ENCODE assay signal across 8 mouse cellular contexts in genomic region chr9:31542909-31543690, GRCm38 (mm10).
A peak's percentile ranks its signal among the peaks of the same experiment; 100 is the strongest.
DNase-seq lines count a peak whose midpoint lies in the region; ATAC-seq lines count a peak whose summit lies in the region.

No protein-coding gene starts in this region.

- peak; percentile 56 for ATAC-seq in inflammation-experienced regulatory T-cells, adult 6 months
- peak; percentile 96 for ATAC-seq in megakaryocyte-erythroid progenitor cell, adult 5-6 weeks (replicated peaks; ENCODE audit: low FRiP score, low TSS enrichment, poor library complexity, severe bottlenecking)

- DNase-seq in WW6 (ENCODE audit: low read depth, low spot score) = peak; percentile 74
- peak; percentile 34 for DNase-seq in cerebellum, adult 9-11 months
- DNase-seq in frontal cortex, postnatal 14 days (ENCODE audit: low spot score in 2 of 2) = peak; percentile 51 to 78
- peak; percentile 36 to 76 for DNase-seq in left cerebral cortex, adult 8-10 months (ENCODE audit: low spot score in 2 of 2)
- DNase-seq in skeletal muscle tissue, adult 2 months (ENCODE audit: low read depth, low spot score) = peak; percentile 40
- peak; percentile 81 for DNase-seq in yolk sac, embryonic 10.5 days (ENCODE audit: low spot score)

Comparison
In these comparisons a context has a peak if more than half of its experiments do, and no peak if none do; other contexts are left out.
1. Peak in every context shown above with its lines: DNase-seq and ATAC-seq.